Mouse (Mus musculus): Measurements from ENCODE around the gene Platr17.

GRCm38 (mm10) chr17:33901653-33902052 is 3.3 kb upstream of the Platr17 start:
- TF ChIP-seq CTCF (IDR thresholded peaks at IDR 0.05; ENCODE audit: insufficient read depth, low read length) (no peak), POLR2A (IDR thresholded peaks at IDR 0.05; ENCODE audit: borderline replicate concordance, extremely low read depth, low read depth, low read length) (no peak)
